Mouse (Mus musculus) cerebellum, adult 9-10 months (tissue): ENCODE results near the gene Dnajb8.

Experiments used
- DNase-seq: peaks from one replicate; pipeline ENCODE4 v3.0.0; 2022

The Dnajb8 gene

DNA sequence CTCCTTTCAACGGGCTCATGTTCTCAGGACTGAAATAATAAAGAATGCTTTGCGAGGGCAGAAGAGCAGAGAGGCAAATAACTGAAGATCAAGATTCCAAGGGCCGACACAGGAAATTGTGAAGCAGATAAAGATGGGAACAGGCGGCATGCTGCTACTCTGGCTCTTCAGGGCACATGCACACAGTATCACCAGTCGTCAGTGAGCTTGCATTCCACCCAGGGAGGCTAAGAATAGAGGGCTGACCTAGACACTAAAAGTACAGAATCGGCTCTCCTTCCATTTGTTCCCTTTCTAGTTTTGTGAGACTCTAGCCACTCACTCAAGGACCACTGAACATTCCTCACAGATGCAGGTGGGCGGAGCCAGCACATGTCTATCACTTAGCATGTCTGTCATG, 79.2 kb downstream of the Dnajb8 start:
- no peak for DNase-seq
